Mouse (Mus musculus) cerebellum, adult 2 months (tissue): ENCODE results near the gene Adcy6.

Experiments
- CTCF ChIP-seq: fragments of 200-500 bp; IDR thresholded peaks from 2 replicates; pipeline ENCODE4 v1.5.1; 2011; ENCODE audit warnings: low read depth, mild to moderate bottlenecking, control low read depth, low read length, moderate library complexity, borderline replicate concordance; ENCODE audit not compliant: insufficient read depth
- POLR2A ChIP-seq: fragments of 200-500 bp; IDR thresholded peaks from 2 replicates; pipeline ENCODE4 v1.6.1; 2011; ENCODE audit warnings: low read length, control low read depth, borderline replicate concordance; ENCODE audit not compliant: insufficient read depth

DNA sequence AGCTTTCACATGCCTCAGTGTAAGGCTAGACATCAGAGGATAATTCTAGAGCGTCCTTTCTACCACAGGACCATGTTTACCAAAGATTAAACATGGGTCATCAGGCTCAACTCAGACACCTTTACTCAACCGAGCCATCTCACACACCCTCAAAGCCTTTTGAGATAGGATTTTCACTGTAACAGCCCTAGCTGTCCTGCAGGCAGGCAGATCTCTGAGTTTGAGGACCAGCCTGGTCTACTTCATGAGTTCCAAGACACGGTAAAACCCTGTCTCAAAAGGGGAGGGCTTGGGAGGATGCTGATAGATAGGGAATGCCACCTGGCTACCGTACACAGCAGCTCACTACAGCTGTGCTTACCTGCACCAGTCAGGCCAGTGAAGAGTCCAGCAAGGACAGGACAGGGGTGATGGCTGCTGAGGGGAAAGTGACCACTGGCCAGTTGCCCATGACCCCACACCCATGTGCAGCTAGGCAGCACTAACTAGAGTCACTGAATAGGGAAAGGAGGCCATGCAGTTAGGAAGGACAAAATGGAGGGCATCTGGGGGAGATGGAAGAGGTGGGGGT is 40.0 kb downstream of the Adcy6 start:
- TF ChIP-seq POLR2A (no peak), CTCF (no peak)
